Mouse (Mus musculus) ovary, adult 2 months (tissue): Measurements from ENCODE around the gene Itgb5. TPM values are rescaled to one million over a fixed set of nuclear protein-coding genes. Genes with fewer than 3 reads are reported as not detected.

Experiments used
- polyA plus RNA-seq: library from polyadenylated mRNA; depleted of rRNA; stranded (reverse); fragments of >200 nt; gene quantifications from 2 replicates; pipeline ENCODE4 v1.2.3, GENCODE M21; 2012; rRNA removed

The Itgb5 gene
- polyA plus RNA-seq: 204 and 211 TPM in 2 replicates

DNA sequence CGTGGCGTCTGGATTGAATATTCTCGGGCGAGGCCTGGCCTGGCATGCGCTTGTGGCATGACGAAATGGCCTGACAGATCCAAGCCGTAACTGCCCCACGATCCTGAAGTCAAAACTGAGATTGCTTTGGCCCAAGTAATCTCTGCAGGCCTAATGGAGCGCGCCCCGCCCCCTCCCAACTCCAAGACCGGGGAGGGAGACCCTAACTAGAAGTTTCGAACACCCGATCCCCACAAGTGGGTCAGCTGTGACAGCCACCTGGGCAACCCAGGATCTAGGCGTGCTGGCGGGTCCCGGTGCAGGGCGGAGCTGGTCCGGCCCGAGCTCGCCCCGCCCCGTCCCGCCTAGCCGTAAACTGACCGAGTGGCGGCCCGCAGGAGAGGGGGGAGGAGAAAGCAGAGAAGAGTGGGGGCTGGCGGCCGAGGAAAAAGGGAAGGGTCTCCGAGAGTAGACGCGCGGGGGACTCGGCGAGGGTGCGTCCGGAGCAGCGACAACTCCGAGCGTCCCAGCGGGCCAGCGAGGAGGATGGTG, at the start of gene Itgb5:
TSS of gene Itgb5 (plus strand) at position 365 of the 531 bp plus-strand sequence.

DNA sequence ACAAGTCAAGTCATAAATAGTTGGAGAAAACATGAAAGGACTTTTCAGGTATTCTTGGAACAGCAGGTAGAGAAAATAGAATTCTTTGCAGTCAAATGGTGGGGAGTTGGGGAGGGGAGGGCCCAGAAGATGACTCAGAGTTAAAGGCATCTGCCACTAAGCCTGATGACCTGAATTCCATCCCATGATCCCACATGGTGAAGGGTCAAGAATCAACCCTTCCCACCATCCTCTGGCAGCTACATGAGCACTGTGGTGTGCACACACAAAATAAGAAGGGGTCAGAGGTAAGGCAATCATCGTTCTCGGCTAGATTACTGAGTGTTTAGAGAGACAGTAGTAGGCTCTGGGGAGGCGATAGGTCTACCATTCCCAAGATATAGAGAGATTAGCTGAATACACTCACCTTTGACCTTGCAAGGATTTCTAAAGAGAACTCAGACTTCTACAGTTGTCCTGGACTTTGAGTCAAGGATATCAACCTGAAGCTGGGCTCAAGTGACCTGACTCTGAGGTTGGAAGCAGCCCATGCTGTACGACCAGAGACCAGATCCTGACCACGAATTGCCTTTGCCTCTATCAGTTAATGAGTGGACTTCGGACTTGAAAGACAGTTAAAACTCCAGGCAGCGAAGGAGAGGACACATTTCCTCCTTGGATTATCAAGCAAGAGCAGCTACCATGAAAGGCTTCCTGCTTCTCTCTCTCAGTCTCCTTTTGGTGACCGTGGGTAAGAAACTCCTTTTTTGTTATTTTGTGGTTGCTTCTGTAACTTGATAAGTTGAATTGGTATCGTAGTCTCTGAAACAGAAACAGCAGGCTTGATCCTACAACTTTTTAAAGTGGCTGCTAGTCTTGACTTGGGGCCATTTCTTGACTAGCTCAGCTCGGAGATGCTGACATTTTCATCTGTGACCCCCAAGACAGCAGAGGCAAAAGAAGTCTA, 35.3 kb upstream of the Itgb5 start, which contains the start of gene Muc13:
TSS of gene Muc13 (plus strand) at position 192 of the 946 bp plus-strand sequence.

DNA sequence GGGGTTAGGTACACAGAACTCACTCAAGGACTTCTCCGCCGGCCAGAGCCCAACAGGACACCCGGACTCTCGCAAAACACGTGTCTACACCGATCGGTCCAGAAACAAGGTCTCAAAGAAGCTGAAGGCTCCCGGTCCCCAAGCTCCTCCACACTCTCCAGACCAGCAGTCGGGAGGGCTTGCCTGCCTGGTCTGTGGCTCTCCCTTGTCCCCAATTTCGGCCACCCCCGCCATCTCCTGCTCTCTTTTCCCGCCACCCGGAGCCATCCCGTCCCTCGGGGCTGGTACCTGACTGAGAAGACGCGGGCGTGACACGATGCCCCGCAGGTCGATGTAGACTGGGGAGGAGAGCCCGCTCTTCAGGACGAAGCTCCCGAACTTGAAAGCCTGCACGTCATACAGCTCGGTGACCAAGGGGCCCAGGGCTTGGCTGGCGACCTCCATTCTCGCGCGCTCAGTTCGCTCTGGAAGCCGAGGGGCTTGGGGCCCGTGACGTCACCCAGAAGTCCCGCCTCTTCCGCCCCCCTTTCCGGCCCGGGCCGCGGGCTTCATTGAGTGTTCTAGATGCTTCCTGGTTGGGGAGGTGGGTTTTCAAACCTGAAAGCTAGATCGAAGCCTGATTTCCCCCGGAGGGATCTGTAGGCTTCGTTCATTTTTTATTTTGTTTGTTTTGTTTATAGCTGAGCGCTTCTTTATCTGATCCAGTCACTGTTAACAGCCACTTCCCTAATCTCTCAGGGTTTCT, 137.2 kb downstream of the Itgb5 start, which contains the start of gene Umps:
TSS of gene Umps (minus strand) at position 501 of the 745 bp plus-strand sequence.

Other genes with a start within 250 kb of the Itgb5 start
- gene Heg1, start 145.3 kb upstream of the Itgb5 start, polyA plus RNA-seq: 108 and 169 TPM in 2 replicates
- gene Muc13, start 35.6 kb upstream of the Itgb5 start, polyA plus RNA-seq: 0.37 and 0.64 TPM in 2 replicates
- 12.0 and 15.1 TPM in 2 replicates for gene Umps, start 137.4 kb downstream of the Itgb5 start, polyA plus RNA-seq